Mouse (Mus musculus): ENCODE data around the gene Gpr27.

GRCm38 (mm10) chr6:99691666-99692205 lies 743 bp upstream of the Gpr27 start:
- no peak for TF ChIP-seq POLR2A (IDR thresholded peaks at IDR 0.05; ENCODE audit: borderline replicate concordance, insufficient read depth, low read length)
- no peak for TF ChIP-seq CTCF (IDR thresholded peaks at IDR 0.05; ENCODE audit: borderline replicate concordance, insufficient read depth, low read depth, low read length)
